ENCODE assay signal across 19 mouse cellular contexts in genomic region chr6:29759012-29759679, GRCm38 (mm10). TPM values are rescaled to one million over a fixed set of nuclear protein-coding genes. Genes with fewer than 3 reads are reported as not detected.
DNase-seq lines count a peak whose midpoint lies in the region; ATAC-seq and TF ChIP-seq lines count a peak whose summit lies in the region.
"Had no signal": no experiment of that assay in that cellular context is flagged by ENCODE, and none has a peak within 500 bp of the region (broad histone marks: within the 10 kb centered on the region; RNA-seq: fewer than 3 reads in every experiment).

No protein-coding gene starts in this region.

- no peak overlapping the region for H3K4me3 ChIP-seq in liver, embryonic 11.5 days (ENCODE audit: low read depth, low read length)
- no peak overlapping the region for H3K4me3 ChIP-seq in liver, postnatal 0 days (ENCODE audit: low read depth, low read length)
- peak overlapping the region; percentile 33; the same call in 1 of the 2 replicates for H3K4me3 ChIP-seq in E14TG2a.4 (replicated peaks; ENCODE audit: low read length)
- H3K4me3 ChIP-seq: embryonic facial prominence, embryonic 13.5 days; heart, embryonic 13.5 days; left cerebral cortex, adult 2 months; limb, embryonic 12.5 days; megakaryocyte, embryonic 14.5 days; midbrain, embryonic 13.5 days; neural tube, embryonic 12.5 days had no signal

- no peak for TF ChIP-seq EP300 in liver, postnatal 0 days (IDR thresholded peaks at IDR 0.05; ENCODE audit: low read depth)

- 80% methylated on average over 13 of the region's 13 CpGs for WGBS in liver, embryonic 11.5 days
- 76% methylated on average over 13 of the region's 13 CpGs for WGBS in liver, postnatal 0 days (ENCODE audit: insufficient replicate concordance)

- H3K9me3 ChIP-seq in liver, embryonic 11.5 days (ENCODE audit: control insufficient read depth, low read length) = no peaks in the 10 kb centered on the region
- no peaks in the 10 kb centered on the region for H3K9me3 ChIP-seq in liver, postnatal 0 days (ENCODE audit: low read length)
- H3K9me3 ChIP-seq in E14TG2a.4 (ENCODE audit: low read length) = no peaks in the 10 kb centered on the region
- H3K9me3 ChIP-seq: embryonic facial prominence, embryonic 13.5 days; heart, embryonic 13.5 days; limb, embryonic 12.5 days; megakaryocyte, embryonic 14.5 days; midbrain, embryonic 13.5 days; neural tube, embryonic 12.5 days had no signal

- TF ChIP-seq CTCF in liver, postnatal 0 days (IDR thresholded peaks at IDR 0.05; ENCODE audit: low read depth) = no peak
- no peak for TF ChIP-seq CTCF in E14TG2a.4 (conservative IDR thresholded peaks at IDR 0.05; ENCODE audit: low read length)

- ATAC-seq in liver, embryonic 11.5 days (replicated peaks; ENCODE audit: low FRiP score) = peak; percentile 39; the same call in 1 of the 2 replicates
- ATAC-seq in liver, postnatal 0 days = no peak
- ATAC-seq in frontal cortex, adult (ENCODE audit: low TSS enrichment) = no peak
- ATAC-seq: activated CD4-positive, CD25-positive, alpha-beta regulatory T cell, adult 4 months; intestine, postnatal 0 days had no signal

- no peak overlapping the region for H3K9ac ChIP-seq in liver, embryonic 11.5 days (ENCODE audit: low read depth, low read length)
- no peak overlapping the region for H3K9ac ChIP-seq in liver, postnatal 0 days (replicated peaks)
- H3K9ac ChIP-seq: embryonic facial prominence, embryonic 13.5 days; heart, embryonic 13.5 days; hindbrain, embryonic 14.5 days; limb, embryonic 12.5 days; liver, embryonic 14.5 days; midbrain, embryonic 13.5 days had no signal

- H3K4me1 ChIP-seq in liver, embryonic 11.5 days (replicated peaks; ENCODE audit: control insufficient read depth, insufficient read depth, low read length) = no peaks in the 10 kb centered on the region
- H3K4me1 ChIP-seq in liver, postnatal 0 days (ENCODE audit: insufficient read depth) = no peaks in the 10 kb centered on the region; the same call in 1 of the 2 replicates
- peaks cover 34% of the 10 kb centered on the region for H3K4me1 ChIP-seq in E14TG2a.4 (replicated peaks; ENCODE audit: low read depth, low read length)
- H3K4me1 ChIP-seq: embryonic facial prominence, embryonic 13.5 days; heart, embryonic 13.5 days; limb, embryonic 12.5 days; midbrain, embryonic 13.5 days; neural tube, embryonic 12.5 days had no signal

- no peaks in the 10 kb centered on the region; the same call in 1 of the 2 replicates for H3K36me3 ChIP-seq in liver, embryonic 11.5 days (ENCODE audit: control insufficient read depth, insufficient read depth, low read length)
- no peaks in the 10 kb centered on the region for H3K36me3 ChIP-seq in liver, postnatal 0 days (replicated peaks; ENCODE audit: insufficient read depth, low read length)
- peaks cover 15% of the 10 kb centered on the region for H3K36me3 ChIP-seq in E14TG2a.4 (ENCODE audit: insufficient read depth, low read length)

- no peaks in the 10 kb centered on the region for H3K27me3 ChIP-seq in liver, embryonic 11.5 days (replicated peaks; ENCODE audit: control insufficient read depth, insufficient read depth, low read length)
- H3K27me3 ChIP-seq in liver, postnatal 0 days (ENCODE audit: insufficient read depth, low read length) = no peaks in the 10 kb centered on the region
- H3K27me3 ChIP-seq in E14TG2a.4 (ENCODE audit: insufficient read depth, low read length) = no peaks in the 10 kb centered on the region
- H3K27me3 ChIP-seq: embryonic facial prominence, embryonic 13.5 days; heart, embryonic 13.5 days; limb, embryonic 12.5 days; midbrain, embryonic 13.5 days; neural tube, embryonic 12.5 days had no signal

- no peak overlapping the region for H3K4me2 ChIP-seq in liver, embryonic 11.5 days
- H3K4me2 ChIP-seq in liver, postnatal 0 days (ENCODE audit: low read depth, low read length) = no peak overlapping the region
- H3K4me2 ChIP-seq: embryonic facial prominence, embryonic 13.5 days; heart, embryonic 13.5 days; hindbrain, embryonic 14.5 days; limb, embryonic 12.5 days; midbrain, embryonic 13.5 days; neural tube, embryonic 12.5 days had no signal

- peak; percentile 34 for DNase-seq in kidney, adult 11 months
- DNase-seq in kidney, postnatal 14 days = no peak
- no peak for DNase-seq in liver, embryonic 11.5 days (ENCODE audit: low spot score)
- DNase-seq in liver, postnatal 0 days = no peak
- DNase-seq in kidney, adult 9 months = peak; percentile 69

- no peak overlapping the region for H3K27ac ChIP-seq in liver, embryonic 11.5 days (ENCODE audit: low read depth, low read length)
- H3K27ac ChIP-seq in liver, postnatal 0 days (ENCODE audit: low read depth) = no peak overlapping the region
- H3K27ac ChIP-seq: embryonic facial prominence, embryonic 13.5 days; heart, embryonic 13.5 days; hindbrain, embryonic 14.5 days; left cerebral cortex, adult 2 months; limb, embryonic 12.5 days; liver, embryonic 14.5 days; midbrain, embryonic 13.5 days; neural tube, embryonic 12.5 days; stomach, postnatal 0 days had no signal

RNA-seq across cellular contexts. Expression of gene Ahcyl2, which starts 8.7 kb away (rescaled TPM):
- 12.0 and 12.5 TPM in 2 replicates for polyA plus RNA-seq in liver, embryonic 11.5 days (2014; fragmentation: Nextera tagmentation; extraction: Ambion mirVana)
- 2.0 TPM in 2 replicates for polyA plus RNA-seq in liver, postnatal 0 days (2015; fragmentation: Nextera tagmentation; extraction: Ambion mirVana)

RNA-seq across cellular contexts. Expression of gene Smo, which starts 23.8 kb away (rescaled TPM):
- 22.3 and 22.5 TPM in 2 replicates for polyA plus RNA-seq in liver, embryonic 11.5 days (2014; fragmentation: Nextera tagmentation; extraction: Ambion mirVana)
- 2.2 and 2.5 TPM in 2 replicates for polyA plus RNA-seq in liver, postnatal 0 days (2015; fragmentation: Nextera tagmentation; extraction: Ambion mirVana)

Comparison
In these comparisons a context has a peak if more than half of its experiments do, and no peak if none do; other contexts are left out.
1. DNase-seq: peak in kidney, adult 11 months (single experiment) and kidney, adult 9 months (single experiment); none in kidney, postnatal 14 days (single experiment), liver, embryonic 11.5 days (single experiment) and liver, postnatal 0 days (single experiment).